Mouse (Mus musculus) large intestine, adult 2 months (tissue): ENCODE measurements around the gene Tnik. TPM values are rescaled to one million over a fixed set of nuclear protein-coding genes. Genes with fewer than 3 reads are reported as not detected.

Experiments
- DNase-seq: peaks from one replicate; pipeline ENCODE4 v3.0.0-alpha.2; 2012; ENCODE audit warnings: low read depth, low spot score
- WGBS: fragments of 180-500 bp; shearing (Covaris S2); methylation state at CpG from one replicate; pipeline ENCODE4 v1.1.7; 2018; 5-methylcytosine and 5-hydroxymethylcytosine counted together
- polyA plus RNA-seq: library from polyadenylated mRNA; depleted of rRNA; stranded (reverse); fragments of >200 nt; gene quantifications from 2 replicates; pipeline ENCODE4 v1.2.3, GENCODE M21; 2012

Gene Tnik
- polyA plus RNA-seq, 1 experiment: 4.9 TPM

GRCm38 (mm10) chr3:28523004-28523482 is 260.0 kb downstream of the Tnik start:
- 71% methylated on average over 6 of the region's 6 CpGs for WGBS
- DNase-seq: no peak

- 50% methylated on average over 4 of the region's 4 CpGs for WGBS
- no peak for DNase-seq
Observed at GRCm38 (mm10) chr3:28523541-28524165, 260.6 kb downstream of the Tnik start.

- WGBS: 84% methylated on average over 3 of the region's 3 CpGs
- DNase-seq: no peak
Observed at GRCm38 (mm10) chr3:28524562-28524961, 261.5 kb downstream of the Tnik start.

- DNase-seq: no peak
- WGBS: 67% methylated on average over 2 of the region's 2 CpGs
Observed at GRCm38 (mm10) chr3:28526671-28527070, 263.7 kb downstream of the Tnik start.

GRCm38 (mm10) chr3:28527231-28527630 is 264.2 kb downstream of the Tnik start:
- WGBS: 96% methylated on average over 4 of the region's 4 CpGs
- DNase-seq: no peak

GRCm38 (mm10) chr3:28529548-28529947 is 266.5 kb downstream of the Tnik start:
- DNase-seq: no peak
- WGBS: 95% methylated on average over 4 of the region's 4 CpGs

GRCm38 (mm10) chr3:28531294-28531956 is 268.4 kb downstream of the Tnik start:
- WGBS: 78% methylated on average over 15 of the region's 15 CpGs
- no peak for DNase-seq

GRCm38 (mm10) chr3:28532666-28533065 is 269.7 kb downstream of the Tnik start:
- no peak for DNase-seq
- WGBS: 92% methylated on average over 7 of the region's 7 CpGs

GRCm38 (mm10) chr3:28540121-28540520 is 277.1 kb downstream of the Tnik start:
- DNase-seq: no peak
- 93% methylated on average over 5 of the region's 5 CpGs for WGBS

- no peak for DNase-seq
- 90% methylated on average over 3 of the region's 3 CpGs for WGBS
Observed at GRCm38 (mm10) chr3:28542941-28543340, 279.9 kb downstream of the Tnik start.

GRCm38 (mm10) chr3:28543380-28543984 is 280.5 kb downstream of the Tnik start:
- 58% methylated on average over 10 of the region's 10 CpGs for WGBS
- DNase-seq: peak; percentile 10

GRCm38 (mm10) chr3:28544345-28544869 is 281.4 kb downstream of the Tnik start:
- no peak for DNase-seq
- WGBS: 67% methylated on average over 11 of the region's 11 CpGs

GRCm38 (mm10) chr3:28547965-28548730 is 285.1 kb downstream of the Tnik start:
- WGBS: 56% methylated on average over 10 of the region's 10 CpGs
- DNase-seq: no peak

GRCm38 (mm10) chr3:28549391-28549790 is 286.4 kb downstream of the Tnik start:
- DNase-seq: no peak
- WGBS: 56% methylated on average over 6 of the region's 6 CpGs

- DNase-seq: no peak
- 79% methylated on average over 6 of the region's 6 CpGs for WGBS
Observed at GRCm38 (mm10) chr3:28550497-28551093, 287.6 kb downstream of the Tnik start.

GRCm38 (mm10) chr3:28551756-28552155 is 288.7 kb downstream of the Tnik start:
- DNase-seq: no peak
- 54% methylated on average over 1 of the region's 1 CpGs for WGBS

- no peak for DNase-seq
- WGBS: 84% methylated on average over 9 of the region's 9 CpGs
Observed at GRCm38 (mm10) chr3:28554934-28555333, 291.9 kb downstream of the Tnik start.

- WGBS: 56% methylated on average over 7 of the region's 7 CpGs
- no peak for DNase-seq
Observed at GRCm38 (mm10) chr3:28555795-28556570, 293.0 kb downstream of the Tnik start.
